Mouse (Mus musculus) kidney, adult 9 months (tissue): Measurements from ENCODE around the gene Ackr1.

ENCODE experiments used
- DNase-seq: peaks from one replicate; pipeline ENCODE4 v3.0.0; 2022

The Ackr1 gene

DNA sequence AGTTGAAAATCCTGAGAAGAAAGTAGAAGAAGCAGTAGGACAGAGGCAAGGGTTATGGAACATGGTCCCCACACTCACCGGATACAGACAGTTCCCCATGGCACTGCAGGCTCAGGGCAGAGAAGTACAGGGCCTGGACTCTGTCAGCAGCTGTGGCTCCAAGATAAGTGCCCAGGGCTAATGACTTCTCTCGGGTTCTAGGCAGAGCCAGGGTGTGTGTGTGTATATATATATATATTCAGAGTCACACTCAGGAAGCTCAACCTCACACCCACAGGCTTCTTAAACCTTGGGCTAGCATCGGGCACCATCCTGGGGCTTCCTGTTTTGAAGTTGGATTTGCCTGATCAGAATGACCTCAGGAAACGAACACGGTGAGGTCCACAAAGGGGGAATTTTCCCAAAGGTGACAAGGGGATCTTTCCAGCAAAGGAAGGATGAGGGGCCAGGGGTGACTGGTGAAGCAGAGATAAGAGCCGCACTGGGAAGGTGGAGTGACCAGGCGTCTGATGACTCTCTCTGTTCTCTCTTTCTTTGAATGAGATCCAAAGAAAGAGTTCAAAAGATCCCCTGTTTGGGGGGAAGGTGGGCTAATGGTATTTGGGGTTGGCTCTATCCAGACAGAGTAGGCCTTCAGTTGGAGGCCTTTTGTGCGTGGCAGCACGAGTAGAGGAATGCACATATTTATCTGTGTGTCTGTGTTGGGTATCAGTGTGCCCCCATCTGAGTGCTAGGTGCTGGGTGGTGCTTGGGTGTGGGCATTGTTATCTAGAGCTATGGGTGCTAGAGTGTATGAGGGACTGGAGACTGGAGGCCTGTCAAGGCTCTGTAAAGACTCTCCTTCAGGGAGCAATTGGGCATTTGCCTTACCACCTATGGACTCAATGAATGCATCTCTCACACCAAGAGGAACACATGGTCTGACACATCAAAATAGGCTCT is at the start of gene Ackr1:
Gene Ackr1 (minus strand): TSS at position 439 of the 942 bp plus-strand sequence.
- DNase-seq, result no peak

DNA sequence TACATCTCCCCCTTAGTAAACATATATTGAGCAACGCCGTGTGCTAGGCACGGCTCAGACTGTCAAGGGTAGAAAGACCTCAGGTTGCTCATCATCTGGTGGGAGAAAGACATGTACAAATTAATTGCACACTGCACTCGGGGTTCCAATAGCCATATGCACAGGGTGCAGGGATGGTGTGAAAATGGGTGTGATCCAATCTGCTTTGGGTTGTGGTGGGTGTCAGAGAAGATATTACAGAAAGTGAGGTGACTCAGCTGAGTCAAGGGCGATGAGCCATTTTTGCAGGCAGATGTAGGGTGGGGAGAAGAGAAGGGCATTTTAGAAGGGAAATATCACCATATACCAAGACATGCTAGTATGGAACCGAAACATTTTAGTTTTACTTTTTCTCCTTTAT is 47.9 kb upstream of the Ackr1 start:
- no peak for DNase-seq

DNA sequence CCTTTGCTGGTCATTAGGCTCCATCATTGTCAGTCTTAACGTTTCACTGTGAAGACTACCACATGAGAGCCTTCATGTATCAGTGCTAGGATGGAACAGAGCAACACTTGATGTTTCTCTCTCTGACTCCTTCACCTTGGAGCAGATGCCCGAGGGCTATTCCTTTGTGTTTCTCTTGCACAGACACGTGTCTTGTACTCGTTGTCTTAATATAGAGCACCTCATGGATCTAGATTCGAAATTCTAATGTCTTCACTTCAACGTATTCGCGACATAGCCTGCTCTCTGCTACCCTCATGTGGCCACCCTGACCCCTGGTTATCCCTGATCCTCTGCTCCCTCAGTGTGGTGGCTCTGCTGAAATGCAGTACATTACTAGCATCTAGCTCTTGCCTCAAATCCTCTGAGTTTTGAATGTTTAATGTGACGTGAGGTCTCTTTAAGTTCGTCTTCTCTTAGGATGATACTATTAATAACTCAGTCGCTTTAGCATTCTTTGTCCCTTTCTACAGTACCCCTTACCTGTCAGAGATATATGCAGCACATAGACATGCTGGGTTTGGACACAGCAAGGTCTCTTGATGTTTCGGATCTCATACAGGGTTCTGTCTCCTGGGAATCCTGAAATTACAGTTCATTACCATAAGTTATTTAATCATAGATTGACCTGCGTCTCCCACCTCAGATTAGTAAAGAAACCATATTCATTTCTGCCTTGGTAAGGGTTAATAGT is 44.0 kb upstream of the Ackr1 start:
- peak; percentile 22 for DNase-seq

DNA sequence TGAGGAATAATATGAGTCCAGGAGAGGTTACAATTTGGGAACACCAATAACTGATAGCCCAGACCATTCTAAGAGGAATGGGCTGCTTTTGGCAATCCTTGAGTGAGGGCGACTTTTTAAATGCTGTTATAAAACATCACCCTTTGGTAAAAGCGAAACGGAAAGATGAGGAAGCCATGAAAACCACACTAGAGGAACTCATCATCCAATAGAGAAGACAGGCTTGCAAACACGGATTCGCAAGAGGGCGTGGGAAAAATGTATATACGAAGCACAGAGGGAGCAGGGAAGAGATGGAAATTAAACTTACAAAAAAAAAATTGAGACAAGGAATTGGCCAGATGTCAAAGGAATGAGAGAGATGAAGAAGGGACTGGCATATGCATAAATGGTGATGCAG is 40.5 kb upstream of the Ackr1 start:
- DNase-seq, result no peak

DNA sequence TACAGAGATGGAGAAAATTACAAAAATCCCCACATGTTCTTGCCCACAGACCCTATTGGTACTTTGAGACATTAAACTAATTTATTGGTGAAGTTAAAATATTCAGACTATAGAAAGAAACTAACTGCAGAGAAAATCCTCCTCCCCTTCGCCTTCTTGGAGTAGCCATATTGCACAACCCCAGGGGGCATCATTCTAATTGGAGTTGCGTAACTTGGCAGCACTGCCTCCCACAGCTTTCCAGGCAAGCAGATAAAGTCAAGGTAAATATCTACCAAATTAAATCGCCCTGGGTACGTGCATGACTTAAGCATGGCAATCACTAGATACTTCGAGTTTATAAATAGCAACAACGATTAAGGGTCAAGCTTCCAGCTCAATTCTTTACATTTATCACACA is 38.0 kb upstream of the Ackr1 start:
- no peak for DNase-seq

DNA sequence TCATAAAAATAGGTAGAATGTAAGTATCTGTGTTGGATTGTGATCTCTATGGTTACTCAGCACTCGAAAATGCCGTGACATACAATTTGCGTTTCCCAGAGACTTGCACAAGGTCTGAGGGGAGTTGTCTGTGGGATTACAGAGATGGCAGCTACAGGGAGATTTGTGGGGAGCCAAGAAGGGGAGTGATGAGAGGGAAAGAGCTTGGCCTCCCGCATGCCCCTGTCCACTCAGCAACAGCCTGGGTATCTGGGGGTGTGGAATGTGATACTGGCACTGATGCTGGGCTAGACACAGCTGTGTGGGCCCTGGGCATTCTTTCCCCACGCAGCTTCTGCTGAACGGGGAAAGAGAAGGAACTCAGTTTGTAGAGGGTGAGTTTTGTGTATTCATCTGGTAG is 36.9 kb upstream of the Ackr1 start:
- no peak for DNase-seq

DNA sequence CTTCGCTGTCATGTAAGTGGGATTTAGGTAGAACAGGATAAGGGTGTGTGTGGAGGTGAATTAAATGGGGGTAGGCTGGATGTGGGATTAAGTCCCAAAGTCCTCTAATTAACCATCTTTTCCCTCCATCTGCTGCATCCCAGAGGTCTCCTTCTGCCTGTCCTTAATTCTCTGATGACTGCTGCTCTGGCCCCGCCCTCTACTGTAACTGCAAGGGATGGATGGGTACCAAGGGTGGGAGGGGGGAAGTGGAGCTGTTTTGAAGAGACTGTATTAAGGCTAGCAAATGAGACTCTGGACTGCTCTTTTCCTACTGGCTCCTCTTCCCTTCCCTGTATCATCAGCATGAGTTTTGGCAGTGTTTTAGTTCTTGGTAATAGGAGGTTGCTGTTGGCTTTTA is 36.1 kb upstream of the Ackr1 start:
- no peak for DNase-seq

DNA sequence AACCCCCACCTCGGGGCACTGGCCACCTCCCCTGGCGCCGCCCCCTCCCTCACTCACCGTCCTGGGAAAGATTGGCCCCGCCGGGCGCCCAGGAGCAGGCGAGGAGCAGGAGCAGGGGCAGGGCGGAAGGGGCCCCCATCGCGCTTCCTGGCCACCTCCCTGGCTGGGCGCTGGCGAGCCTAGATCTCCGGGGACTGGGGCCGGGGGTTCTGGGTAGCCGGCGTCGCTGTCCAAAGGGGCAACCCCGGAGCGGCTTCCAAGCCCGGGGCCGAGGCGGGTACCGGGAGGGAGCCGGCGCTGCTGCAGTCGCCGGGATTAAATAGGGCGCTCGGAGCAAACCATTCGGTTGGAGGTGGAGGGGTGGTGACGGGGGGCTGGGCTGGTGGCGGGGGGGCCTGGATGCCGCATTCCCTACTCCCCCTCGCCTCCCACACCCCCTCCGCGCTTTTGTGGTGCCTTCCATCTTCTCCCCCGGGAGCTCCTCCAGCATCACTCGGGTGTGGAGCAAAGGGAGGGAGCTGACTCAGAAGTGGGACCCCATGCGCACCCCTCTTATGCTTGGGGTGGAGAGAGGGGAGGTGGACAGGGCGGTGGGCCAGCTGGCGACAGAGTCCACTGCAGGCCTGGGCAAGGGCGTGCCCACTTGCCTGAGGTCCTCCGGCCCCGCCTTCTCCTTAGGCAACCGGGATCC is 34.0 kb upstream of the Ackr1 start, which contains the start of gene Cadm3:
Gene Cadm3 (minus strand): TSS at position 340 of the 691 bp plus-strand sequence.
- DNase-seq, result no peak

DNA sequence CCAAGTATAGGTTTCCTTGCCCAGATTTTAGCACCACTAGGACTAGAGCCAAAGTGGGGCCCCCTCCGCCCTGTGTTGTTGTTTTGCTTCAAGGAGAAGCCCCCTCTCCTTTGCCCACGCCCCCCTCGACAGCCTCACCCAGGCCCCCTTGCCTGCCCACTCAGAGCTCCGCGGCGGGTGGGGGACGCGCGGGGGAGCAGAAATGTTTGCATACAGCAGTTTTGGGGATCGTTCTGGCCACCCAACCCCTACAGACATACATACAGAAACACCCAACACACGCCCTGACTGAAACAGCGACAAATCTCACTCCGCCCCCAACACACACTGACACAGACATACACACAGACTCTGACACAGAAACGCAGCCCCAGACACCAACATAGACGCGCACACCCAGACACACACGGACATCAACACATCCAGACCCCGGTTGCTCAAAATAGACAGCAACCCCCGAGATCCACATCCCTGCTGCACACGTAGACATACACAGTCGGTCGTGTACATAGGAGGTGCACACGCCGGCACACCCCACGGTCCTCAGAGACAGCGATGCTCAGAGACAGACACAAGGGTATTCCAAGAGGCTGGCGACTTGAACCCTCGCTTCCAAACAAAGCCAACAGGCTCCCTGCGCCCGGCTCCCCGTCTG is 33.3 kb upstream of the Ackr1 start:
- DNase-seq, result no peak

DNA sequence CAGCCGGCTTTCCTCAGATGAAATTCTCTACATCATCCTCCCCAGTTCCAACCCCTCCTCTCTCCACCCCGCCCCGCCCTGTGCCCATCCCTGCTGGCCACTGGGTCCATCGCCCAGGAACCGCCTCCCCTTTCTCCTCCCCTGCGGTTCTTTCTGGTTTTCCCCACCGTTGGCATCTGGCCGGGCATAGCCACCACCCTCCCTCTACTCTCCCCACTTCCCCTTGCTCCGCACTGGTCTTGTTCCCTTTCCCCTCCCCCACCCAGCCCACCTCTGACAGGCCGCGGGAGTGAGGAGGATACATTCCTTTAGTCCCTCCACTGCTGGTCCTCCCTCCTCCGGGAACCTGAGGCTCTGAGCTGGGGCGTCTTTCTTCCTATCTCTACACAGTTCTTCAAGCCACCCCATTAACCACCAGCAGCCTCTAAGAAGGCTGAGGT is 32.4 kb upstream of the Ackr1 start:
- DNase-seq, result no peak

DNA sequence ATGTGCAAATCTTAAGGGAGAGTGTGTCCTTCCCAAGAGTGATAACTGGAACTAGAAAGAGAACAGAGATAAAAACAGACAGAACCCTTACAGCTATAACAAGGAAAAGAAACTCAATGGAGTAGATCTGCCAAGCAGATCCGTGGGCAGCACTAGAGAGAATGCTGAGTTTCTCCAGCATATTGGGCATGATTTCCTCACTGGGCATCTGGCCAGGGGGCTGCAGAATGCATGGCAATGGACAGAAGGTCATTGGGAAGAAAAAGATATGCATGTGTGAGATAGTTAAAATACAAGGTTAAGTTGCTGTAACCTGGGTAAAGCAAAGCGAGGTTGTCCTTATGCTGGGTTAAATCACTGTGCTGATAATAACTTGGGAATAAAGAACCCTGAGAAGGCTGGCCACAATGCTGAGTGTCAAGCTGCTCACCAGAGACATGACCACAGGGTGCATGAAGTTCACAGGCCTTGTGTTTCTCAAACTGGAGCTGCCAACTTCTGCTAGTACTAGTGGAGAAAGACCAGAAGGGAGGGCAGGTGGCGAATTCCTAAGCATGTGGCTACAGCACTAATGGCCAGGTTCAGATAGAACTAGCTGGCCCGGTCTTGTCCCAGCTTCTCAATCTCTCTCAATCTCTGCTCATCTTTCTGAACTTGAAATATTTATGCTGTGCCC is 30.7 kb upstream of the Ackr1 start:
- DNase-seq, result no peak

DNA sequence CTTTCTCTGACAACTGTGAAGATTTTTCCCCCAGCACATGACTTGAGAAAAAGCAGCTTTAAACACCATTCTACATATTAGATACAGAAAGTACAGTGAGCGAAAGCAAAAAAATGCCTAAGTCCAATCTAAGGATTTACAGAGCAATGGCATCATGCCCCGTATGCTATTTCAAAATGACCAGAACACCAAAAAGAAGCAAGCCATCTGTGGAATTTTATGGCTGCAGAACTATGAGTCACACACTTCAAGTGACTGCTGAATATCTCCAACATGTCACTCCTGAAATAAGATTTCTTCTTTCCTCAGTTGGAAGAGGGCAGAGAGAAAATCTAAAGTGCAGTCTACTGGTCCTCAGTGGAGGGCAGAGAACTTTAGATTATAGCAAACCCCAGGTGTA is 29.9 kb upstream of the Ackr1 start:
- DNase-seq, result no peak

DNA sequence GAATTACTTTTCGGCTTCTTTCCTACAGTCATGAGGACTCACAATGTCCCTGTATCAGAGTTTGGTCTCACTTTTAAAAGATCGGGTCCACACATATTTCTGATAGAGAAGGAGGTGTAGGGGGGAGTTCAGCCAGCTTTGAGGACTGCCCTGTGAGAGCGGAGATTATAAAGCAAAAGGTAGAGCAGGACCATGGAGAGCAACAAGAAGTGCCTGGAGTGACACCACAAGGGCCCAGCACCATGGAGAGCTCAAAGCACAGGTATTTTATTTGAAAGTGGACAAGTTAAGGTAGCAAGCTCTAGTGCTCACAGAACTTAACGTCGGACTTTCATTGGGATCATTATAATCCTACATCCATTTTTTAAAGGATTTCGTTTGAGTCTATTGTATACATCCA is 28.1 kb upstream of the Ackr1 start:
- DNase-seq, result peak; percentile 66

DNA sequence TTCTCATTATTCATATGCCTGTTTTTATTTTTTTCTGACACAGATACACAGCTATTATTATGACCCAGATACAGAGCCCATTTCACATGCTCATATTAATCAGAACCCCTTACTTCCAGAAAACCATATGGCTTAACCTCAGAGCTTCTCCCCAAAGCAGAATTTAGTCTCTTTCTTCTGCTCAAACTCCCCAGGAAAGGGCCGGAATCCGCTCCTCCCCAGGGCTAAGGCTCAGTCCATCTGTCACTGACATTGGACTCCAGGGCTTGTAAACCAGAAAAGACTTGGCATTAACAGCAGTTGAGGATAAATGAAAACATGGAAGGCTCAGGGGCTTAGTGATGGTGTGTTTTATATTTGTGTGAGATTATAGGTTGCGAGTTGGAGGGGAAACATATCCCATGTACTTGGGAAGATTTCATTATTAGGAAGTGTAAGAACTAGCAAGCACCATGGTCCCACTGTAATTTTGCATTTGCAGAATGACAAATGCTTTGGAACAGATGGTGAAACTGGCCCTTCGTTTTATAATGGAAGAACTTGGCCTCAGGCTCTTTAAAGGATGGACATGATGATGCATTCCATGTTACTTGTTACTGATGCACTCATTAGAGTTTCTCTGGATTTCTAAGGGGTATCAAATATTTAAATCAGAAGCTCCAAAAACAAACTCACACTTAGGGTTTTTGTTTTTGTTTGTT is 26.2 kb upstream of the Ackr1 start:
- DNase-seq, result no peak

DNA sequence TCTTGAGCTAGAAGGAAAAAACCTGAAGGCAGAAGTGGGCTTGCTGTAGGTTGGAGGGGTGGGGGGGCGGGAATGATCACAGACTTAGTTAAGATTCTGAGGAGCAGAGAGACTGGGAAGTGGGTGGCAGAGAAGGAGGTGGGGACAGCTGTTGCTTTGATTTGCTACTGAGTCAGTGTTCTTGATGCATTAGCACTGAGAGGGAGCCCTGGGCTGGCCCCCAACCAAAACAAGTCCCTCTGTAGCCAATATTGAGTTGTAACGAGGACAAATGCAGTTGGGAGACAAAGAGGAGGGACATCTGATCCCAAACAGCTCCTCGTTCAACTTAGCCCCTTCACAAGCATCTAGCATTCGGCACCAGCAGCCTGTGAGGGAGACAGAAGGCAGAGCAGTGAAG is 24.2 kb upstream of the Ackr1 start:
- no peak for DNase-seq

DNA sequence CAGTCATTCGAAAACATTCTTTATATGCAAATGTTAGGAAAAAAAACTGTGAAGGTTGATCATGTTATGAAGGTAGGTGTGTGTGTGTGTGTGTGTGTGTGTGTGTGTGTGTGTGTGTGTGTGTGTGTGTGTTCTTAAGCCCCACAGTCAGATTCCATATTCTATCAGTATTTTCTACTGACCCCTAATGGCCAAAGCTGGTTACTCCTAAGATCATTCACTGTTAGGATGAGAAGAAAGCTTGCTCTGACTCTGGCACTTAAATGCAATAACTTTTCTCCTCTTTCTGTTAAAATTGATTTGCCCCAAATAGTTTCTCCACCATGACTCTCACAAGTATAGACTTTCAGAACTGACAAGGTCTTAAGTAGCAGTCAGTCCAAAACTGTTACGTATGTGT is 23.1 kb upstream of the Ackr1 start:
- DNase-seq, result no peak

DNA sequence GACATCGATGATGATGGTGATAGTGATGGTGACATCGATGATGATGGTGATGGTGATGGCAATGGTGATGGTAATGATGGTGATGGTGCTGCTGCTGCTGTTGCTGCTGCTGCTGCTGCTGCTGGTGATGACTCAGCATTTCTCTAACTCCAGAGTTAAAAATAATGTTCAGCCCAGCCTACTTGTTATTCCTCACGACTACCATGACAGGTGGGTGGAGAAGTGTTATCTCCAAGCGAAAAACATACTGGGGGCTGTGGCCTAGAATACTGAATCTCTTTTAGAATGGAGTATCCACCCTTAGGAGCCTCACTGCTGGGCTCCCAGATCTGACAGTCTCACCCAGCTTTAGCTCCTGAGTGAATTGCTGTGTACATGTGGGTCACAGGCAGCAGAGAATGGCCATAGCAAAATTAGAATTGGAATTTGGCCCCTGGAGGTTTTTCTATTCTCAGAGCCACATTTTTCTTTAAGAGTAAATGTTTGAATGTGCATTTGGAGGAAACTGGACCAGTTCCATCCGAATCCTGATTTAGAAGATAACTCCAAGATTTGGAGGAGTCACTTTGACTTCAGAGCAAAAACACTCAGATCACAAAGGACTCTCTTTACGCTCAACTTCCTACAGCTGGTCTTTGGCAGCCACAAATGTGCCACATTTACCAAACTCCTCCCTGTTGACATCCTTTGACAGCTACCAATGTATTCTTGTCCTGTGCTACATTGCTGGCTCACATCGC is 21.7 kb upstream of the Ackr1 start:
- no peak for DNase-seq

DNA sequence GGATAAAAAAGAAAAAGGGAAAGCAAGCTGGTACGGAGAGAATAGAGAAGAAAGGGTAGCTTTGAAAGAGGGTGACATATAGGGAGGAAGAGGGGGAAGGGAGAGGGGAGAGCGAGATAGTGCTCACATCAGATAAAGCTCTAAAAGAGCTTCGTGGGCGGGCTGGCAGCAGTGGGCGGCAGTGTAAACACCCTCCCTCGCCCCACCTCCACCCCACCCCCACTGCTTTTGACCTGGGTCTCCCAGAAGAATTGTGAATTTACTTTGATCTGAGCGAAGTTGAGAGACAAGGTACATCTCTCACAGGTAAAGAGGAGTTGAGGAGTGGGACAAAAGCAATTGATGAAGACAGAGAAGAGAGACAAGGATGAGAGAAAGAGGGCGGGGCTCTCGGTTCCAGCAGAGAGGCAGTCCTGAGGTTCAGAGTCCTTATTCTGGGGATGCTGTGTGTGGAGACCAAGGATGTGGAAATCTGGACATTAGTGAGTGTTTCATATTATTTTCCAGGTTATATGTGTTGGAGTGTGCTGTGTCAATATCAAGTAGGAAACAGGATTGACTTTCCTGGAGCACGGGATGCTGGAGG is 16.9 kb upstream of the Ackr1 start, which contains the start of gene Aim2:
Gene Aim2 (plus strand): TSS at position 508 of the 586 bp plus-strand sequence.
- no peak for DNase-seq

DNA sequence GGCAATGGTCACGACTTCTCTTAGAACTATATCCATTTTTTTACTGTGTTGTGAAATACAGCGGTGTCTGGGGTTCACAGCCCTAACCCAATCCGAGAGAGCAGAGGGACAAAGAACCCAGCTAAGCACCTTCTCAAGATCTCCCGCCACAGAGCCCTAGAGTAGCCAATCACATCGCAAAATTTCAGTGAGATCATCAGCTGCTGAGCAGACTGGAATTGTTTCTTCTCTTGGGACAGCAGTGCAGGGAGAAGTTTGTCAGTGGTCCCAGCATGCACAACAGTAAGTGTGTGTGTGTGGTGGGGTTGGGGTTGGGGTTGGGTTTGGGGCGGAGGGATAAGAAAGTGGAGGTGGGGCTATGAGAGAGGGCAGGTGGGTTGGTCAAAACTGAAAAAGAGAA is 16.4 kb upstream of the Ackr1 start:
- DNase-seq, result peak; percentile 15

DNA sequence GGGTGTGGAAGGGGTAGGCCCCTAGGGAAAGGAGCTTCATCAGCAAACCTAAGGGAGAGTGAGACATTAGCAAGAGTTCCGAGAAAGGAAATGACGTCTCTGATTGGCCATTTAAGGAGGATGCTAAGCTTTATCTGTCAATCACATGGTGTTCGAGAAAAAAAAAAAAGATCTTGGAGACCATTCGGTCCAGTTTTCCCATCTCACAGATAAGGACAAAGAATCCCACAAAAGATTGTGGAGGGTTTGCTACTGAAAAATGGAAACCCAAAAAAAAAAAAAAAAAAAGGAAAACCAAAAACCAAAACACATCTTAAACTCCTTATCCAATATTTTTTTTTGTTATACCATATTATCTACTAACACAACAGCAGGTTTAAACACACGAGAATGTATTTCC is 15.6 kb upstream of the Ackr1 start:
- DNase-seq, result no peak
